Mouse (Mus musculus) megakaryocyte-erythroid progenitor cell, adult 5-6 weeks (primary cell): ENCODE measurements around the gene Dapk3. TPM values are rescaled to one million over a fixed set of nuclear protein-coding genes. Genes with fewer than 3 reads are reported as not detected.
"Not testable (repeated sequence)": the region's sequence is repeated elsewhere in the genome, so short reads cannot be mapped to it uniquely, and the experiment has no call there.

ENCODE experiments used
- ATAC-seq: replicated peaks from 2 replicates; pipeline ENCODE4 v1.8.0; 2016; ENCODE audit warnings: mild to moderate bottlenecking, inconsistent platforms; ENCODE audit not compliant: severe bottlenecking, poor library complexity, low FRiP score, low TSS enrichment
- total RNA-seq, 2 experiments: library from RNA; stranded (forward) in 1 of 2; stranded (reverse) in 1 of 2; fragments of 200-1000, 215-1000 nt in 1 of 2; fragments of >200 nt in 1 of 2; fragmentation: Nextera tagmentation in 1 of 2; gene quantifications; 2 replicates each; pipeline ENCODE4 v1.2.3; 2014 to 2017

Dapk3 gene
- total RNA-seq, 2 experiments from 2014 or later = 30.9 to 51.7 TPM

GRCm38 (mm10) chr10:81144667-81145066, 38.1 kb upstream of the Dapk3 start:
- no peak for ATAC-seq

DNA sequence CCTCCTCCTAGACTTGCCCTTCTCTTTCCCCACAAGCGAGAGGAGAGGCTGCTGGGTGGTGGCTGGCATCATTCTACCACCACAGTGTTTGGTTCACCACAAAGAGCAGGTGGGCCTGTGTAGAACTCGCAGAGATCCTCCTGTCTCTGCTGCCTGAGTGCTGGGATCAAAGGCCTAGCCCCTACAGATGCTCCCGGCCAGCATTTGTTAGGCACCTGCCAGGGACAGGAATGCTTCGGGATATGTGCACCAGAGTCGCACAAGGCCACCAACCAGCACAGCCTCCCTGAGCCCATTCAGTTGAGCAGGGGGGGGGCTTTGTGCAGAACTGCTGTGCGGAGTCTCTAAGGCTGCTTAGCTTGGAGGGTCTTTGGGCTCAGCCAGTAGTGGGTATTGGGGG, 37.5 kb upstream of the Dapk3 start:
- no peak for ATAC-seq

DNA sequence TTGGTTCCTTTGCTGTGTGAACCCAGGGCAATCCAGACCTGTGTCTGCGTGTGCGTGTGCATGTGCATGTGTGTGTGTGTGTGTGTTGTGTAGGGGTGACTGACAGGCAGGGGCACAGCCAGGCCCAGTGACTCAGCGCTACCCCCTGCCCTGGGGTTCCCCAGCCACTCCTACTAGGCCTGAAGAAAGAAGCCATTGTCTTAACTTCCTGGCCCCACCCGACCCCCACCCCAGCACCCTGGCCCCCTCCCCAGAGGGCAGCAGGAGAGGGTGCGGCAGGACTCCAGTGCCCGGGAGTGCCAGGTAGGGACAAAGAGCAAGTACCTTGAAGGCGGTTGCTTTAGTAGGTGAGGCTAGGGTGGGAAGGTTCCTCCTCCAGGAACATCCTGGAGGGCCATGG, 37.0 kb upstream of the Dapk3 start:
- ATAC-seq = no peak

DNA sequence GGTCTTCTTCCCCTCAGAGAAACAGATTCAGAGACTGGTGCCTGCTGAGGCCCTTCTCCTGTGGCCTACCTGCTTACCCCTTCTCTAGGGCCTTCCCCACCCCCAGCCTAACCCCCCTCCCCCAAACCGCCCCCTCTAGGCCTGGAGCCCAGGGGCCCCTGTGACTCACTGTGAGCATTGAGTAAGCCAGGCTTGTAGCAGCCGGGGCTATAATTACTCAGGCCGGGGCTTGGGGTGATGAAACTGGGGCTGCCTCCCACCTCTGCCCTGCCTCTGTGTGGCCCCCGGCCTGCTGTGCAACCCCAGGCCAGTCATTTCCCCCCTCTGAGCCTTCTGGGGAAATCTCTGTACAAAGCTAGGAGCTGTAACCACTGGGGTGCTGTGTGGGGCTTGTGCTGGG, 36.5 kb upstream of the Dapk3 start:
- ATAC-seq = no peak

GRCm38 (mm10) chr10:81151261-81151660, 31.5 kb upstream of the Dapk3 start:
- no peak for ATAC-seq

GRCm38 (mm10) chr10:81152609-81153008, 30.2 kb upstream of the Dapk3 start:
- no peak for ATAC-seq

DNA sequence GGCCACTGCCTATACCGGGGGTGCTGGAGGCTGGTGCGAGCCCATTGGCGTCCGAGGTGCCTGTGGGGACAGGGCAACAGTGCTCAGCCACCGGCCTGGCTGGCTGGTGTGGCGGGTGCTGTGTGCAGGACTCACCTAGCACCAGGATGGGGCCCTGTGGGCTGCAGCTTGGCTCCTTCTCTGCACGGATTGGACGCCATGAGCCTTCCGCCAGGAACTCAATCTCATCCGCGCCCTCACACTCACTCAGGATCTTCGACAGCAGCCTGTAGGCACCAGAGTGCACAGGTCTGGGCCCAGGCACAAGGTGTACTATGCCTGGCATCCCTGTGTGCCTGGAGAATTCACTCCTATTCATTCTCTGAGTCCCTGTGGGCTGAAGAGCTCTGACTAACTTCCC, 28.5 kb upstream of the Dapk3 start:
- no peak for ATAC-seq

GRCm38 (mm10) chr10:81154736-81155135, 28.1 kb upstream of the Dapk3 start:
- ATAC-seq = no peak

GRCm38 (mm10) chr10:81161602-81162317, 21.0 kb upstream of the Dapk3 start:
- no peak for ATAC-seq

GRCm38 (mm10) chr10:81162318-81162652, 20.5 kb upstream of the Dapk3 start:
- 0 out of 2 replicates have a peak, but pooled peaks have one; percentile 23 for ATAC-seq

- ATAC-seq = no peak
Measured at GRCm38 (mm10) chr10:81165118-81165517, 17.7 kb upstream of the Dapk3 start.

DNA sequence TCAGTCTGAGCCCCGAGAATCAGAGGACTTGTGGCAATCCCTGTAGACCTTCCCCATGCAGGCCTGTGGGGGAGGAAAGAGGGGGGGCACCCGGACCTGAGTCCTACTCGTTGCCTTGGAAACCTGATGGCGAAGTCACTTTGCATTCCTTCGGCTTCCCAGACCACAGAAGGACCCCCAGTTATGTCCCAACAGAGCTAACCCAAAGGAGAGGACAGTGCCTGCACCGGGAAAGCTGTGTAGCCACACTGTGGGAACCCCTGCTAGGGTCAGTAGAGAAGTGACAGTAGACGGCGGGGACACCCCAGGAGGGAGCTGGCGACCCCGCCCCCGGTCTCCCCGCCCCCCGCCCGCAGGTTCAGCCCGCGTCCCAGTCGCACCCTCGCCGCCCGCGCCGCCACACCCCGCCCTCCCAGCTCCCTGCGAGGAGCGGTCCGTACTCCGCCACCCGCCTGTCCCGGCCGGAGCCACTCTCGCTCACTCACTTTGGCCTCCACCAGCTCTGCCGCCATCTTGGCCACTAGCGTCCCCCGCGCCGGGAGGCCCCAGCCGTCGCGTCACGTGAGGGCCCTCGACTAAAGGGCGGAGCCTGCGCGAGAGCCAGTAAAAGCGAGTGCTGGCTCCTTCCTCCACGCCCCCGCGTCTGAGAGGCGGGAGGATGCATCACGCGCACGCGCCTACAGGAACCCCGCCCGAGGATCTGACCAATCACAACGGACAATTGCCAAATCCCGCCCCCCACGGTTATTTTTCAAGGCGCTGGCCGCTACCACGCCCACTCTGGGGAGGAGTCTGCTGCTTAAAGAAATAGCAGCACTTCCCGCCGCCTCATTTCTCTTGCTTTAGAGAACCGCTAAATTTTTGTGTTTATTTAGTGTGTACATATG, 15.4 kb upstream of the Dapk3 start, which contains the start of gene Pias4:
Gene Pias4, minus strand, starts transcription at position 724 of the 887 bp plus-strand sequence.
- ATAC-seq = peak; percentile 89

DNA sequence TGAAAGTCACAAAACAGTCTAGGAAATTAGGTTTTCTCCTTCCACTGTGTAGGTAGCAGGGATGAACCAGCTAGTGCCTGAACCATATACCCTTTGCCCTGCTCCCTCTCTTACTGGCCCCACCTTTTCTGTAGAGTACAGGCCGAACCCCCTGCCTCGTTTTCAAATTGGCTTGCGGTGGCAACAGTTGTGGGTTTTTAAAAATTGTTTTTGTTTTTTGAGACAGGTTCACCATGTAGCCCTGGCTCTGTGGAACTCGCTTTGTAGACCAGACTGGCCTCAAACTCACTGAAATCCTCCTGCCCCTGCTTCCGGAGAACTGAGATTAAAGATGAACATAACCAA, 14.7 kb upstream of the Dapk3 start:
- ATAC-seq = peak; percentile 27

GRCm38 (mm10) chr10:81168521-81169244, 14.1 kb upstream of the Dapk3 start:
- peak; percentile 66 for ATAC-seq

DNA sequence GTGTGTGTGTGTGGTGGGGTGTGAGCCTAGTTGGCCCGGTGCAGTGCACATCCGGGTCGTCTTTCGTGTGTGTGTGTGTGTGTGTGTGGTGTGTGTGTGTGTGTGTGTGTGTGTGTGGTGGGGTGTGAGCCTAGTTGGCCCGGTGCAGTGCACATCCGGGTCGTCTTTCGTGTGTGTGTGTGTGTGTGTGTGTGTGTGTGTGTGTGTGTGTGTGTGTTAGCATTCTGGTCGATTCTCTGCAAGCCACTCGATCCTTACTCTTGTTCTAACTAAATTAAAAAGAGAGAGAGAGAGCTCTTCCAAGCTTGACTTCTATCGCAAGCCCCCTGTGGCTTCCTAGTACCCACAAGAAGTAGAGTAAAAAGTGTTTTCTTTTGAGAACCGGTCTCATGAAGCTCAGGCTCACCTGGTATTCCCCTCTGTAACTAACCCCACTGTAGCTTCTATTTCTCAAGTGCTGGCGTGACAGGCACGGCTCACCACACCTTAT, 13.3 kb upstream of the Dapk3 start:
- ATAC-seq = not testable (repeated sequence)

GRCm38 (mm10) chr10:81173132-81173531, 9.7 kb upstream of the Dapk3 start:
- ATAC-seq = peak; percentile 41

- ATAC-seq = peak; percentile 62
Measured at GRCm38 (mm10) chr10:81174617-81175344, 8.0 kb upstream of the Dapk3 start.

GRCm38 (mm10) chr10:81175345-81175701, 7.5 kb upstream of the Dapk3 start:
- not testable (repeated sequence) for ATAC-seq

GRCm38 (mm10) chr10:81175936-81176465, 6.8 kb upstream of the Dapk3 start:
- no peak for ATAC-seq
